Mouse (Mus musculus): ENCODE data around the gene Cys1.

- TF ChIP-seq MYOG (IDR thresholded peaks at IDR 0.05; ENCODE audit: control insufficient read depth in 1 of 3, insufficient read depth in 1 of 3, insufficient read length in 2 of 3, low read depth in 2 of 3) (no peak), TCF12 (IDR thresholded peaks at IDR 0.05; ENCODE audit: insufficient read depth, poor library complexity, severe bottlenecking) (no peak), POLR2A (IDR thresholded peaks at IDR 0.05; ENCODE audit: insufficient read length, low read depth) (no peak), E2F4 (IDR thresholded peaks at IDR 0.05; ENCODE audit: insufficient read depth) (no peak), POLR2AphosphoS2 (IDR thresholded peaks at IDR 0.05; ENCODE audit: insufficient read length, low read depth) (no peak), REST (IDR thresholded peaks at IDR 0.05; ENCODE audit: insufficient read depth, insufficient read length) (no peak), MYOD1 (IDR thresholded peaks at IDR 0.05; ENCODE audit: control insufficient read depth in 1 of 3, insufficient read length in 2 of 3, low read depth in 2 of 3) (no peak), SRF (IDR thresholded peaks at IDR 0.05; ENCODE audit: control insufficient read depth, insufficient read length, low read depth) (no peak), USF1 (IDR thresholded peaks at IDR 0.05; ENCODE audit: low read depth) (no peak), MAX (IDR thresholded peaks at IDR 0.05; ENCODE audit: low read depth) (no peak)
Observed at GRCm38 (mm10) chr12:24715268-24715896, 33.8 kb upstream of the Cys1 start.
